Mouse (Mus musculus): Measurements from ENCODE around the gene Bcan. TPM values are rescaled to one million over a fixed set of nuclear protein-coding genes. Genes with fewer than 3 reads are reported as not detected.

Bcan gene
- total and polyA plus RNA-seq, 3 experiments, result 0.04 TPM; not detected in 2

- Histone ChIP-seq H3K27me3 (replicated peaks) (peaks cover 20% of the 10 kb centered on the region), H3K9ac (ENCODE audit: insufficient read depth, low read depth) (no peak overlapping the region), H3K4me3 (replicated peaks in 1 of 3; ENCODE audit: low read depth in 2 of 3, low read length in 2 of 3, poor library complexity in 1 of 3) (no peak overlapping the region), H3K9me3 (replicated peaks; ENCODE audit: low read length) (no peaks in the 10 kb centered on the region), H3K36me3 (replicated peaks in 1 of 2; ENCODE audit: control insufficient read depth in 1 of 2, insufficient read depth in 1 of 2, low read length in 1 of 2) (no peaks in the 10 kb centered on the region), H3K27ac (ENCODE audit: insufficient read depth, low read depth) (no peak overlapping the region), H3K4me2 (ENCODE audit: insufficient read depth, low read depth, poor library complexity, severe bottlenecking) (no peak overlapping the region), H3K79me2 (replicated peaks; ENCODE audit: control insufficient read depth, extremely low read depth, insufficient read depth, poor library complexity, severe bottlenecking) (no peaks in the 10 kb centered on the region), H3K4me1 (ENCODE audit: control insufficient read depth in 1 of 2, insufficient read depth in 2 of 2) (peaks cover 22 to 85% of the 10 kb centered on the region in 2 experiments)
- dilution Hi-C loops (cut with MboI; ENCODE audit: extremely low pct_ligation_motif_present, extremely low pct_unique_long_range_greater_than_20kb, low sequenced_read_pairs) (no loop called here), in situ Hi-C loops (cut with MboI; ENCODE audit: low pct_ligation_motif_present, low pct_unique_long_range_greater_than_20kb, low sequenced_read_pairs) (no loop called here)
- no peak for DNase-seq (ENCODE audit: extremely low read depth)
- TF ChIP-seq CHD1 (IDR thresholded peaks at IDR 0.05; ENCODE audit: low read depth, low read length), result no peak
- TF ChIP-seq RCOR1 (conservative IDR thresholded peaks at IDR 0.05; ENCODE audit: low read depth, low read length), result no peak
- no peak for TF ChIP-seq ELF1 (IDR thresholded peaks at IDR 0.05; ENCODE audit: low read depth, low read length)
- no peak for TF ChIP-seq POLR2AphosphoS2 (IDR thresholded peaks at IDR 0.05; ENCODE audit: low read depth, low read length)
- TF ChIP-seq NRF1 (IDR thresholded peaks at IDR 0.05; ENCODE audit: low read depth, low read length), result no peak
- TF ChIP-seq MAX (IDR thresholded peaks at IDR 0.05; ENCODE audit: low read length), result no peak
Measured at GRCm38 (mm10) chr3:87980728-87981127, 19.3 kb downstream of the Bcan start.

- dilution Hi-C loops (cut with MboI; ENCODE audit: extremely low pct_ligation_motif_present, extremely low pct_unique_long_range_greater_than_20kb, low sequenced_read_pairs), result no loop called here
- H3K36me3 ChIP-seq (replicated peaks in 1 of 2; ENCODE audit: control insufficient read depth in 1 of 2, insufficient read depth in 1 of 2, low read length in 1 of 2), result no peaks in the 10 kb centered on the region
- H3K27me3 ChIP-seq (replicated peaks), result peaks cover 26% of the 10 kb centered on the region
- in situ Hi-C loops (cut with MboI; ENCODE audit: low pct_ligation_motif_present, low pct_unique_long_range_greater_than_20kb, low sequenced_read_pairs), result no loop called here
- H3K27ac ChIP-seq (ENCODE audit: insufficient read depth, low read depth), result no peak overlapping the region
- H3K4me3 ChIP-seq (replicated peaks in 1 of 3; ENCODE audit: low read depth in 2 of 3, low read length in 2 of 3, poor library complexity in 1 of 3), result no peak overlapping the region
- no peaks in the 10 kb centered on the region for H3K9me3 ChIP-seq (replicated peaks; ENCODE audit: low read length)
- no peaks in the 10 kb centered on the region for H3K79me2 ChIP-seq (replicated peaks; ENCODE audit: control insufficient read depth, extremely low read depth, insufficient read depth, poor library complexity, severe bottlenecking)
- DNase-seq (ENCODE audit: extremely low read depth), result no peak
- peaks cover 22 to 78% of the 10 kb centered on the region in 2 experiments for H3K4me1 ChIP-seq (ENCODE audit: control insufficient read depth in 1 of 2, insufficient read depth in 2 of 2)
- H3K4me2 ChIP-seq (ENCODE audit: insufficient read depth, low read depth, poor library complexity, severe bottlenecking), result no peak overlapping the region
- H3K9ac ChIP-seq (ENCODE audit: insufficient read depth, low read depth), result no peak overlapping the region
- TF ChIP-seq NELFE (IDR thresholded peaks at IDR 0.05; ENCODE audit: low read depth, low read length), result no peak
- TF ChIP-seq PAX5 (IDR thresholded peaks at IDR 0.05; ENCODE audit: low read length), result no peak
- TF ChIP-seq IRF4 (IDR thresholded peaks at IDR 0.05; ENCODE audit: low read depth, low read length), result no peak
- TF ChIP-seq SMC3 (IDR thresholded peaks at IDR 0.05; ENCODE audit: low read depth, low read length), result no peak
- no peak for TF ChIP-seq MAZ (IDR thresholded peaks at IDR 0.05; ENCODE audit: low read depth, low read length)
- TF ChIP-seq ELF1 (IDR thresholded peaks at IDR 0.05; ENCODE audit: low read depth, low read length), result no peak
- TF ChIP-seq POLR2A (IDR thresholded peaks at IDR 0.05; ENCODE audit: low read depth, low read length), result no peak
- TF ChIP-seq ZNF384 (IDR thresholded peaks at IDR 0.05; ENCODE audit: low read depth, low read length), result no peak
- TF ChIP-seq MEF2A (IDR thresholded peaks at IDR 0.05; ENCODE audit: borderline replicate concordance, low read depth, low read length), result no peak
- no peak for TF ChIP-seq USF1 (IDR thresholded peaks at IDR 0.05; ENCODE audit: low read depth, low read length)
- TF ChIP-seq E2F4 (IDR thresholded peaks at IDR 0.05; ENCODE audit: insufficient replicate concordance, low read depth, low read length), result no peak
- no peak for TF ChIP-seq KAT2A (IDR thresholded peaks at IDR 0.05; ENCODE audit: insufficient replicate concordance, low read length)
- no peak for TF ChIP-seq HCFC1 (IDR thresholded peaks at IDR 0.05; ENCODE audit: low read depth, low read length)
Measured at GRCm38 (mm10) chr3:87980085-87980484, 19.9 kb downstream of the Bcan start.
